Mouse (Mus musculus): ENCODE data around the gene Gm21954. TPM values are rescaled to one million over a fixed set of nuclear protein-coding genes. Genes with fewer than 3 reads are reported as not detected.

Gene Gm21954
- polyA plus RNA-seq, 1 experiment: not detected

- WGBS: 77% methylated on average over 5 of the region's 5 CpGs
- Histone ChIP-seq H3K36me3 (ENCODE audit: control insufficient read depth, insufficient read depth, low read length) (no peaks in the 10 kb centered on the region), H3K4me1 (ENCODE audit: control insufficient read depth, insufficient read depth, low read length) (no peaks in the 10 kb centered on the region), H3K27me3 (replicated peaks; ENCODE audit: control insufficient read depth, insufficient read depth, low read length) (no peaks in the 10 kb centered on the region), H3K27ac (ENCODE audit: insufficient read depth, low read depth, low read length) (no peak overlapping the region), H3K4me3 (ENCODE audit: insufficient read depth, low read depth, low read length) (no peak overlapping the region)
- DNase-seq: peak; percentile 12
- no peak for TF ChIP-seq CTCF (conservative IDR thresholded peaks at IDR 0.05; ENCODE audit: insufficient read depth, insufficient read length, low read depth, low read length)
- no peak for TF ChIP-seq POLR2A (IDR thresholded peaks at IDR 0.05; ENCODE audit: low read depth, low read length)
These were observed 24.2 kb downstream of the Gm21954 start for GRCm38 (mm10) chr3:55447486-55448460.

- Histone ChIP-seq H3K4me3 (ENCODE audit: insufficient read depth, low read depth, low read length) (no peak overlapping the region), H3K27me3 (replicated peaks; ENCODE audit: control insufficient read depth, insufficient read depth, low read length) (no peaks in the 10 kb centered on the region), H3K4me1 (ENCODE audit: control insufficient read depth, insufficient read depth, low read length) (no peaks in the 10 kb centered on the region), H3K36me3 (ENCODE audit: control insufficient read depth, insufficient read depth, low read length) (no peaks in the 10 kb centered on the region), H3K27ac (ENCODE audit: insufficient read depth, low read depth, low read length) (no peak overlapping the region)
- no peak for DNase-seq
- TF ChIP-seq CTCF (conservative IDR thresholded peaks at IDR 0.05; ENCODE audit: insufficient read depth, insufficient read length, low read depth, low read length): no peak
- TF ChIP-seq POLR2A (IDR thresholded peaks at IDR 0.05; ENCODE audit: low read depth, low read length): no peak
- 85% methylated on average over 7 of the region's 7 CpGs for WGBS
These were observed 25.3 kb downstream of the Gm21954 start for GRCm38 (mm10) chr3:55446681-55447080.

GRCm38 (mm10) chr3:55443725-55444124 lies 28.3 kb downstream of the Gm21954 start:
- H3K36me3 ChIP-seq (ENCODE audit: control insufficient read depth, insufficient read depth, low read length): no peaks in the 10 kb centered on the region
- TF ChIP-seq POLR2A (IDR thresholded peaks at IDR 0.05; ENCODE audit: low read depth, low read length) (no peak), CTCF (conservative IDR thresholded peaks at IDR 0.05; ENCODE audit: insufficient read depth, insufficient read length, low read depth, low read length) (no peak)
- no peak overlapping the region for H3K27ac ChIP-seq (ENCODE audit: insufficient read depth, low read depth, low read length)
- no peaks in the 10 kb centered on the region for H3K4me1 ChIP-seq (ENCODE audit: control insufficient read depth, insufficient read depth, low read length)
- H3K4me3 ChIP-seq (ENCODE audit: insufficient read depth, low read depth, low read length): no peak overlapping the region
- DNase-seq: no peak
- WGBS: 87% methylated on average over 2 of the region's 2 CpGs
- no peaks in the 10 kb centered on the region for H3K27me3 ChIP-seq (replicated peaks; ENCODE audit: control insufficient read depth, insufficient read depth, low read length)

GRCm38 (mm10) chr3:55443271-55443670 lies 28.7 kb downstream of the Gm21954 start:
- Histone ChIP-seq H3K36me3 (ENCODE audit: control insufficient read depth, insufficient read depth, low read length) (no peaks in the 10 kb centered on the region), H3K27me3 (replicated peaks; ENCODE audit: control insufficient read depth, insufficient read depth, low read length) (no peaks in the 10 kb centered on the region), H3K27ac (ENCODE audit: insufficient read depth, low read depth, low read length) (no peak overlapping the region), H3K4me3 (ENCODE audit: insufficient read depth, low read depth, low read length) (no peak overlapping the region), H3K4me1 (ENCODE audit: control insufficient read depth, insufficient read depth, low read length) (no peaks in the 10 kb centered on the region)
- 87% methylated on average over 8 of the region's 8 CpGs for WGBS
- TF ChIP-seq CTCF (conservative IDR thresholded peaks at IDR 0.05; ENCODE audit: insufficient read depth, insufficient read length, low read depth, low read length) (no peak), POLR2A (IDR thresholded peaks at IDR 0.05; ENCODE audit: low read depth, low read length) (no peak)
- no peak for DNase-seq

- no peak overlapping the region for H3K27ac ChIP-seq (ENCODE audit: insufficient read depth, low read depth, low read length)
- H3K4me1 ChIP-seq (ENCODE audit: control insufficient read depth, insufficient read depth, low read length): no peaks in the 10 kb centered on the region
- H3K36me3 ChIP-seq (ENCODE audit: control insufficient read depth, insufficient read depth, low read length): no peaks in the 10 kb centered on the region
- no peak for DNase-seq
- no peak overlapping the region for H3K4me3 ChIP-seq (ENCODE audit: insufficient read depth, low read depth, low read length)
- TF ChIP-seq CTCF (conservative IDR thresholded peaks at IDR 0.05; ENCODE audit: insufficient read depth, insufficient read length, low read depth, low read length) (no peak), POLR2A (IDR thresholded peaks at IDR 0.05; ENCODE audit: low read depth, low read length) (no peak)
- H3K27me3 ChIP-seq (replicated peaks; ENCODE audit: control insufficient read depth, insufficient read depth, low read length): no peaks in the 10 kb centered on the region
- 76% methylated on average over 11 of the region's 11 CpGs for WGBS
These were observed 29.9 kb downstream of the Gm21954 start for GRCm38 (mm10) chr3:55442012-55442645.

- 47% methylated on average over 8 of the region's 8 CpGs for WGBS
These were observed 31.7 kb downstream of the Gm21954 start for GRCm38 (mm10) chr3:55440342-55440741.

More at GRCm38 (mm10) chr3:55440342-55440741, 31.7 kb downstream of the Gm21954 start:
- Histone ChIP-seq H3K27me3 (replicated peaks; ENCODE audit: control insufficient read depth, insufficient read depth, low read length) (no peaks in the 10 kb centered on the region), H3K36me3 (ENCODE audit: control insufficient read depth, insufficient read depth, low read length) (no peaks in the 10 kb centered on the region), H3K27ac (ENCODE audit: insufficient read depth, low read depth, low read length) (no peak overlapping the region), H3K4me1 (ENCODE audit: control insufficient read depth, insufficient read depth, low read length) (no peaks in the 10 kb centered on the region), H3K4me3 (ENCODE audit: insufficient read depth, low read depth, low read length) (no peak overlapping the region)
- TF ChIP-seq POLR2A (IDR thresholded peaks at IDR 0.05; ENCODE audit: low read depth, low read length) (no peak), CTCF (conservative IDR thresholded peaks at IDR 0.05; ENCODE audit: insufficient read depth, insufficient read length, low read depth, low read length) (no peak)
- no peak for DNase-seq
